Mouse (Mus musculus): ENCODE results near the gene Vps51. TPM values are rescaled to one million over a fixed set of nuclear protein-coding genes. Genes with fewer than 3 reads are reported as not detected.

Vps51 gene
- total RNA-seq, 2 experiments from 2014 or later = 93.7 to 94.4 TPM

DNA sequence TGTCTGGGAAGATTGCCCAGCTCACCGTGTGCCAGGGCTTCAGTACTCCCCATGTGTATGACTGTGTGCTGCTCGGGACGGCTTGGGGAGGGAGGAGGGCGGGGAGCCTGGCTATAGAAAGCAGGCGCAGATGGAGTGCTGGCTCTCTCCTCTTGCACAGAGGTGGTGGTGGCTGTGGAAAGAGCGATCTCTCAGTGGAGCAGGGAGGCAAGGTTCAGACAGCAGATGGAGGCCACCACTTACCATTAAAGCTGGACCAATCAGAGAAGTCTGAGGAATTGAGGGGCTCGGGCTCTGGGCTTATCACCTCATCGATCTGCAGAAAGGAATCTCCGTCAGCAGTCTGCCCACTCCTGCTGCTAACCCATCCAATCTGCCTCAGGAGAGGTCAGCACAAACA, 5.1 kb upstream of the Vps51 start, which contains the start of gene Gm28374:
Gene Gm28374, minus strand, starts transcription at position 101 of the 400 bp plus-strand sequence.
- DNase-seq (ENCODE audit: low spot score in 2 of 2) = no peak

DNA sequence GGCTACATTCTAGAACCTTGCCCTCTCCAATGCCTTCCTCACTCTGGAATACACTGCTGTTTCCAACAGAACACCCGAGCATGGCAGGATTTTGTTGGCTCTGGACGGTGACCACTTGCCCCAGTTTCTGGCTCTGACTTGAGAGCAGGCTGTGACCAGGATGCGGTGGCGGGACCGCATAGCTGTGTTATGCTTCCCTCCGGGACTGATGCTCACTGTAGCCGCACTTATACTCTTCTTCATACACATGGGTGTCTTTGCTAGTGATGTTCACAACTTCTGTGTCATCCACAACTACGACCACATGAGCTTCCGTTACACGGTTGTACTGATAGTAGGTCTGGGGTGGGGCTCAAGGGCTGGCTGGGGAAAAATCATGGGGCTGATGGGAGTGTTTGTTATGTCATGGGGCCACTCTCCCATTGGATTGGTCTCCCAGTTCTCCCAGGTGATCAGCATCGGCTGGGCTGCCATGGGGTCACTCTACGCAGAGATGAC, 3.0 kb upstream of the Vps51 start, which contains the start of gene Tmem262:
Gene Tmem262, plus strand, starts transcription at position 51 of the 498 bp plus-strand sequence.
- no peak for DNase-seq (ENCODE audit: low spot score in 2 of 2)

DNA sequence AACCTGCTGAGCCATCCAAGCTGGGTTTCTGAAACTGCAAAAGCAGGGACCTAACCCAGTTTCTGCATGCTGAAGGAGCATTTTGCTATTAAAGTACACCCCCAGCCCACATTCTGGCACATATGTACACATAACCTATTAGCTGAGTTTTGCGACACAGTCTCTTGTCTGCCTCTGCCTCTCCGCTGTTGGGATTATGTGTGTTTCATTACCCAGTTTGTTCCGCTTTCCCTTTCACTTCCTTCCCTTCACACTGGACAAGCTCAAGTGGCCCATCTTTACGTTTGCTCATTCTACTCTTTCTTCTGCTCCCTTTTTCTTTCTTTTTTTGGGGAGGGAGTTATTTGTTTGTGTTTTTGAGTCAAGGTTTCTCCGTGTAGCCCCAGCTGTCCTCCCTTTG, 3.1 kb downstream of the Vps51 start:
- no peak for DNase-seq (ENCODE audit: low spot score in 2 of 2)

DNA sequence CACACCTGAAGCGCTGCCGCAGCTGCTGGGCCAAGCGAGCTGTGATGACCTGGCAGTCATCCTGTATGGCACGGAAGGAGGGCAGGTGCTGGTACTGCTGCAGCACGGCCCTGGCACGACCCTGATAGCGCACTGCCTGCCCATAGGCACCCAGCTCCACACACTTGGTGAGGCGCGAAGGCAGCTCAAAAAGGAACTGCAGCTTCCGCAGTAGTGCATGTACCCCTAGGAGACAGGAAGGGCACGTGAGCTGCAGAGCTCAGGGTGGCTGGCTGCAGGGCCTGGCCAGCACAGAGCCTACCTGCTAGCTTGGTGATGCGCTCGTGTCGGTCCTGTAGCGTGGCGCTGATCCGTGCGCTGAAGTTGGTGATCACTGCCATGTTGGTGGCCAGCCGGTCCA, 5.8 kb downstream of the Vps51 start:
- DNase-seq (ENCODE audit: low spot score in 2 of 2) = no peak

GRCm38 (mm10) chr19:6070571-6071250, 6.3 kb downstream of the Vps51 start:
- no peak for DNase-seq (ENCODE audit: low spot score in 2 of 2)

DNA sequence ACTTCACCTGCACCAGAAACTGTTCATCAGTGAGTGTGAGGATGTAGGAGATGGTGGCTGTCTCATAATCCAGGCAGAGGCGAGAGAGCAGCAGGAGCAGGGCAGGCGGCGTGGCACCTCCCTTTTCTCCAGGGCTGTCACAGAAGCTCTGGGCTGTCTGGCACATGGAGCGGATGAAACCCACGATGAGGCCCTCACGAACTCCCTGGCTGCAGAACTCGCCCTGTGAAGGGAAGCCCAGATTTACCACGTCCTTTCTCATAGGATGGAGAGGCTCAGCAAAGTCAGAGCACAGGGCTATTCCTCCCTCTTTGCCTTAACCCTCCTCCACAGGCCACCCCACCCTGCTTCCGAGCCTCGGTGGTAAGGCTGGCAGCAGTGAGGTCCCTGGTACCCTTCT, 7.2 kb downstream of the Vps51 start:
- no peak for DNase-seq (ENCODE audit: low spot score in 2 of 2)

GRCm38 (mm10) chr19:6068951-6069350, 8.1 kb downstream of the Vps51 start:
- no peak for DNase-seq (ENCODE audit: low spot score in 2 of 2)

DNA sequence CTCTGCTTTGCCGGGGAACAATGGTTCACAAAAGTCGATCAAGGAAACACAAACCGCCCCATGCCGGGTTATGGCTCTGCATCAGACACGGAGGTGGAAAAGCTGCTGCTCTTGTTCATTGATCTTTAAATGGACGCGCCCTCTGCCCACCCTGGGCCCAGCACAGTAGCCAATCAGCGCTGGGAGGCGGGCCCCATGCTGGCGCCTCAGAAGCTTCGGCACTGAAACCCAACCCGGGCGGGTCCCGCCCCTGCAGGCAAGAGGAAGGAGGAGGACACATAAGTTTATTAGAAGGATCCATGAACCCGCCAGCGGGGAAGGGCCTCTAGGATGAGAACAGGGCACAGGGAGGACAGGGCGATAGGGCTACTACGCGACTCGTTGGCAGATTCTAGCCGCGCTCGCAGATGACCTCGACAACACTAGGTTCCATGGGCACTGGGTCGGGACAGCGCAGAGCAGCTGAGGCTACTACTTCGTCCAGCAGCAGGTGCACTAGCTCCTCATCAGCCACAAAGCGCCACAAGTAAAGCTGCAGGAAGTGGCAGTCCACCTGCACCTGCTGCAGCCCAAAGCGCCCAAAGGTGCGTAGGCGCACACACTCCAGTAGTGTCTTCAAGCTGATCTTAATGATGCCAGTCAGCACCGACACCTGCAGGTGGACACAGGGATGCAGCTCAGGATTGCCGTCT, 9.2 kb downstream of the Vps51 start, which contains the start of gene Tm7sf2:
Gene Tm7sf2, minus strand, starts transcription at position 650 of the 692 bp plus-strand sequence.
- peak; percentile 83 to 89 for DNase-seq (ENCODE audit: low spot score in 2 of 2)

DNA sequence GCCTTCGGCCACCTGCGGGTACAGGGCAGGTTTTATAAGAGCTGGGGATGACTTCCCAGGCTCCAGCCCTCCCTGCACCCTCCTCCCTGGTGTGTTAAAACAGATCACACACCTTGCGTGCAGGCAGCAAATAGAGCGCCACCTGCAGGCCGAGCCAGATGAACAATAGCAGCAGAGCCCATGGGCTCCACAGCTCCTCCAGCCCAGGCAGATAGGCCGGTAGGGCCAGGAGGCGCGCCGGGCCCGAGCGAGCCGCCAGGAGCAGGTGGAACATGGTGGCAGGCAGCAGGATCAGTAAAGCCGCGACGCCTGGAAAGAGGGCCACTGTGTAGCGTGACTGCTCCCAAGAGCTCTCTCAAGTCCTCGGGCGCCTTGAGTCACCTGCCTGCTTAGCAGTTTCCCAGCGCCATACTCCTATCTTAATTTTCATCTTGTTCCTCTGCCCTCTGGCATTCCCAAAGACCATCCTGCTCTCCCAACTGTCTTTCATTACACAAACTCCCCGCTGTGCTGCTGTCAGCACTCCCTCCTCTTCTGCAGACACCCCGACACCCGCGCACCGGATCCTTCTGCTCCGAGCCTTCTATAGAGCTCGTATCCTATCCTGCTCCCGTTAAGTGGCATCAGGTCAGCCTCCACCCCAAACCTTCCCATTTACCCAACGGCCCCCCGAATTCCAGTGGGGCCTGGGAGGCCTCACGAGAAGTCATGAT, 9.9 kb downstream of the Vps51 start:
- peak; percentile 77 to 86 for DNase-seq (ENCODE audit: low spot score in 2 of 2)

- no peak for DNase-seq (ENCODE audit: low spot score in 2 of 2)
Measured at GRCm38 (mm10) chr19:6066571-6066970, 10.5 kb downstream of the Vps51 start.

DNA sequence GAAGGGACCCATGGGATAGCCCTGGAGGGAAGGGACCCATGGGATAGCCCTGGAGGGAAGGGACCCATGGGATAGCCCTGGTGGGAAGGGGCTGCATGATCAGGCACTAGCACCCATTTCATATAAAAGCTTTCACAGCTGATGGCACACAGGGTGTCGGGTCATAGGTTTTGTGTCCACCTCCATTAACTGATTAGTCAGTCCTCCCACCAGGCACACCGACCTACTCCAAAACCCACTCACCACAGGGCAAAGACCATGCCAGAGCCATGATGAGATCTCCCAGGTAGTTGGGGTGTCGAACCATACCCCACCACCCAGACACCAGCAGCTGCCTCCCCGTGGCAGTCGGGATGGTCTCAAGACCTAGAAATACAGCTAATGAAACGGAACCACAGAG, 13.9 kb downstream of the Vps51 start:
- no peak for DNase-seq (ENCODE audit: low spot score in 2 of 2)

- no peak for DNase-seq (ENCODE audit: low spot score in 2 of 2)
Measured at GRCm38 (mm10) chr19:6062418-6062817, 14.6 kb downstream of the Vps51 start.

DNA sequence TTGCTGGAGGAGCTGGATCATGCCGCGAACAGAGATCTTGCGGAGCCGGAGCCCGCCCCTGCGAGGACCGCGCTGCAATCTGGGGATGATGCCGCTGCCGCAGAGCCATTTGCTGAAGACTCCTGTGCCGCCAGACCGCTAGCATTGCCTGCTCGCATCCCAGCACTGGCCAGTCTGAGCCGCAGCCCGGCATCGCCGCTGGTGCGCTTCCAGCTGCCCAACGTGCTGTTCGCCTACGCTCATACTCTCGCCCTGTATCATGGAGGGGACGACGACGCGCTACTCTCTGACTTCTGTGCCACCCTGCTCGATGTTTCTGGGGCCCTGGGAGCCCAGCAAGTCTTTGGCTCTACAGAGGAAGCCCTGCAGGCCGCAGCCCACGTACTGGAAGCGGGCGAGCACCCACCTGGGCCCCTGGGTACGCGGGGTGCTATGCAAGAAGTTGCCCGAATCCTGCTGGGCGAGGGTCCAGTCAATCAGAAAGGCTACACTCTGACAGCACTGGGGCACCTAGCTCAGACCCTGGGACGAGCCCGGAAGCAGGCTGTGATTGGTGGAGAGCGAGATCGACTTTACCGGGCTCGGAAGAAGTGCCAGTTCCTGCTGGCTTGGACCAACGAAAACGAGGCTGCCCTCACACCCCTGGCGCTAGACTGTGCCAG, 15.3 kb downstream of the Vps51 start:
- DNase-seq (ENCODE audit: low spot score in 2 of 2) = peak in 1 of 2 experiments; percentile 55

DNA sequence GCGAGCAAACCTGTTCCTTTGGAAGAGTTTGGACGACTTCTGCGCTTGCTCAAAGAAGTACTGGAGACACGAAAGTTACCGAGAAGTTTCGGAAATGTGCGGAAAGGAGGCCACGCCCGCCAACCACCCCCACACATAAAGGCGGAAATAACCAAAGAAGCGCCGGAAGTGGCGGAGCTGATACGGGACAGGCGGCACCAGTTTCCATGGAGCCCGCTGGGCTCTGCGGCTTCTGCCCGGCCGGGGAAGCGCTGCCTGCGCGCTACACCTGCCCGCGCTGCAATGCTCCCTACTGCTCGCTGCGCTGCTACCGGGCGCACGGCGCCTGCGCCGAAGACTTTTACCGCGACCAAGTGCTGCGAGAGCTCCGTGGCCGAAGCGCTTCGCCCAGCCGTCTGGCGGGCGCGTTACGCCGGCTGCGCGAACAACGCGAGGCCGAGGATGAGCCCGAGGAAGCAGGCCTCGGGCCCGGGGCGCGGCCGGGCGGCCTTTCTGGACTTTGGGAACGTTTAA, 16.0 kb downstream of the Vps51 start, which contains the start of gene Znhit2:
Gene Znhit2, plus strand, starts transcription at position 172 of the 513 bp plus-strand sequence.
- DNase-seq (ENCODE audit: low spot score in 2 of 2) = peak; percentile 95 to 97

DNA sequence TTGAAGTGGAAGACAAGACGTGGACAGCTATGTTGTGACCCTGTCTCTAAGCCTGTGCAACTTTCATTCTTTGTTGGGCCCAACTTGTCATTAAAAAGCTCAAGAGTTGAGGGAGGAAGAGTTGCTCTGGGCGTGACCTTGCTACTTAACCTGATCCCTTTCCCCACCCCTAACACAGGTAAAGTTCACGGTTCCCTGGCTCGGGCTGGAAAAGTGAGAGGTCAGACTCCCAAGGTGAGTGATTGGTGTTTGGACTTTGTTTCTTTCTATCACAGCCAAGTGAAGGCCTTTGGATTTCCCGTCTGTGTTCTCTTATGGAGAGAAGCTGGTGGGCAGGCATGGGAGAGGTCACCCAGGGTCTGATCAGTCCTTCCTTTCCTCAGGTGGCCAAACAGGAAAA, 18.1 kb downstream of the Vps51 start:
- DNase-seq (ENCODE audit: low spot score in 2 of 2) = no peak

- no peak for DNase-seq (ENCODE audit: low spot score in 2 of 2)
Measured at GRCm38 (mm10) chr19:6058513-6058912, 18.5 kb downstream of the Vps51 start.

GRCm38 (mm10) chr19:6057313-6058096, 19.5 kb downstream of the Vps51 start, which contains the start of the genes Mrpl49 and Fau:
Gene Mrpl49, minus strand, starts transcription at chr19:6057785.
Gene Fau, plus strand, starts transcription at chr19:6057844.
- DNase-seq (ENCODE audit: low spot score in 2 of 2) = peak; percentile 98 to 99

DNA sequence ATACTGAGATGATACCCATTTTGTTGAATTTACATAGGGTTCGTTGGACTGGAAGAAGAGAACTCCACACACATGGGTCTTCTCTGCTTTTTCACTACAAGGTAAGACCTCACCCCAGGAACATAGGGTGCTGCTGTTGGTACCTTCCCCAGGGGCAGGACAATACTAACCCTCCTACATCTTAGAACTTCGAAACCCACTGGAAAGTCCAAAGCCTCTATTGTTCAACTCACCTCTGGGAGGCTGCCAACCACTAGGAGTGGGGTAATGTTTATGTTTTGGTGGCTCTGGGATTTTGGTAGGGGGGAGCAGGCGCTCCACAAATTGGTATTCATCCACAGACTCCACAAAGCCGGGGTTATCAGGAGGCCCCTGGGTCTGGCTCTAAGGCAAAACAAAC, 20.3 kb downstream of the Vps51 start:
- DNase-seq (ENCODE audit: low spot score in 2 of 2) = no peak

DNA sequence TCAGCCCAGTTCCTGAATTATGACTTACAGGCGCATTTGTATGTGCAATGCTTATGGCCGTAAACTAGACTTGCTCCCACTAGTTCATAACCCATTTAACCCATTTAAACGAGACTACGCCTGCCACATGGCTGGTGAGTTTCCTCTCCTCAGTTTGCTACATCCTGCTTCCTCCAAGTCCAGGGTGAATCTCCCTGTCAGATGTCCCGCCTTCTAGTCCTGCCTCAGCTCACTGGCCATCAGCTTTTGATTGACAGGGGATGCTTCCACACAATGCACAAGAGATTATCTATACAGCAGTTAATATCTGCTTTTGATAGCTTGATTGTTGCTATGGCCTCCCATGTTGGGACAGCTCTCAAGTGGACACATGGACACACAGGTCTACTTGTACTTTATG, 22.7 kb downstream of the Vps51 start:
- DNase-seq (ENCODE audit: low spot score in 2 of 2) = no peak

- no peak for DNase-seq (ENCODE audit: low spot score in 2 of 2)
Measured at GRCm38 (mm10) chr19:6052516-6052915, 24.5 kb downstream of the Vps51 start.

Data from layer of hippocampus, adult 18-20 months (tissue).